ENCODE assay signal across 20 mouse cellular contexts in the genomic region with DNA sequence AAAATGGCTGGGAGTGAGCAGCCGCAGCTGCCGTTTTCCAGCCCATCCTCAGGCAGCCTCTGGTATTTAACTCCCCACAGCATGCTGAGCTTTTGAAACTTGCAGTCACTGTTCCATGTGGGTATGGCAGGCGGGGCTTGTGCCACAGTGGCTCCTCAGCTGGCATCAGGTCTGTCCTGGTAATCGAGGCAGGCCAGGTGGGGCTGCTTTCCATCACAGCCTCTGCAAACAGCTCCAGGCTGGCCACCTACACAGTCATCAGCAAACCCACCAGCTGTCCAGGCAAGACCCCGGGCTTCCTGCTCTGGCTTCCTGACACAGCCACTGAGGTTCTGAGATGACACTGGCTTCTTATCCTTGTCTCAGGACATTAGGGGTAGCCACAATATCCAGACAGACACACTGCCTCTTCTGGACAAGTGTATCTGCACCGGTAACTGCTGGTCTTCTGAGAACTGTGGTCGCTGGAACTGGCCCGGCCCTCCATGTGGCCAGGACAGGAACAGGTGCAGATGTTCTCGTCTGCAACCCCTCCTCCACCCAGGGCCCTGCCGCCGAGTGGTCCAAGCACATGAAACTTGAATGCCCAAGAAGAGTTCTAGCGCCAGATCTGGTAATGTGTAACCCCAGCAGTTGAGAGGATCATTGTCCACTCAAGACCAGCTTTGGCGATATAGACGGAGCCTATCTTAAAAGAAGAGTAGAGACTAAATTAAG. TPM values are rescaled to one million over a fixed set of nuclear protein-coding genes. Genes with fewer than 3 reads are reported as not detected.
A peak's percentile ranks its signal among the peaks of the same experiment; 100 is the strongest.
DNase-seq lines count a peak whose midpoint lies in the region; ATAC-seq and TF ChIP-seq lines count a peak whose summit lies in the region.
"Had no signal": no experiment of that assay in that cellular context is flagged by ENCODE, and none has a peak within 500 bp of the region (broad histone marks: within the 10 kb centered on the region; RNA-seq: fewer than 3 reads in every experiment).

No protein-coding gene starts in this region.

- no peak for TF ChIP-seq CTCF in intestine, postnatal 0 days (IDR thresholded peaks at IDR 0.05; ENCODE audit: low read depth)
- TF ChIP-seq CTCF in stomach, postnatal 0 days (IDR thresholded peaks at IDR 0.05; ENCODE audit: low read depth): 0 out of 2 replicates have a peak, but pooled peaks have one; percentile 2

- H3K27me3 ChIP-seq in intestine, embryonic 14.5 days (replicated peaks; ENCODE audit: control insufficient read depth, insufficient read depth, low read length): no peaks in the 10 kb centered on the region
- H3K27me3 ChIP-seq in intestine, postnatal 0 days (replicated peaks; ENCODE audit: control insufficient read depth, insufficient read depth, low read length): no peaks in the 10 kb centered on the region
- H3K27me3 ChIP-seq in megakaryocyte, embryonic 14.5 days (replicated peaks): peaks cover 11% of the 10 kb centered on the region
- H3K27me3 ChIP-seq in limb, embryonic 10.5 days (ENCODE audit: low read depth, poor library complexity, severe bottlenecking): peaks cover 16% of the 10 kb centered on the region; the same call in 1 of the 2 replicates
- no peaks in the 10 kb centered on the region for H3K27me3 ChIP-seq in stomach, postnatal 0 days (ENCODE audit: control insufficient read depth, insufficient read depth, low read length)
- H3K27me3 ChIP-seq: neural tube, embryonic 12.5 days had no signal

- no peaks in the 10 kb centered on the region for H3K9me3 ChIP-seq in intestine, embryonic 14.5 days (ENCODE audit: control insufficient read depth, low read length)
- H3K9me3 ChIP-seq in intestine, postnatal 0 days (ENCODE audit: control insufficient read depth): no peaks in the 10 kb centered on the region
- H3K9me3 ChIP-seq in megakaryocyte, embryonic 14.5 days: no peaks in the 10 kb centered on the region
- H3K9me3 ChIP-seq in limb, embryonic 10.5 days (replicated peaks): no peaks in the 10 kb centered on the region
- no peaks in the 10 kb centered on the region for H3K9me3 ChIP-seq in stomach, postnatal 0 days (ENCODE audit: control insufficient read depth, low read length)
- H3K9me3 ChIP-seq: forebrain, embryonic 13.5 days; neural tube, embryonic 12.5 days had no signal

- no peak for TF ChIP-seq EP300 in stomach, postnatal 0 days (optimal IDR thresholded peaks at IDR 0.05)

- WGBS in intestine, embryonic 14.5 days: 62% methylated on average over 14 of the region's 14 CpGs
- WGBS in intestine, postnatal 0 days: 71% methylated on average over 14 of the region's 14 CpGs
- 83% methylated on average over 14 of the region's 14 CpGs for WGBS in limb, embryonic 10.5 days
- WGBS in stomach, postnatal 0 days: 55% methylated on average over 14 of the region's 14 CpGs

- no peak for ATAC-seq in intestine, embryonic 14.5 days (replicated peaks; ENCODE audit: low FRiP score, low TSS enrichment, low read depth)
- ATAC-seq in intestine, postnatal 0 days: no peak
- no peak for ATAC-seq in megakaryocyte, adult 5-6 weeks (ENCODE audit: poor library complexity, severe bottlenecking)
- no peak for ATAC-seq in stomach, postnatal 0 days (ENCODE audit: low FRiP score, low TSS enrichment)
- ATAC-seq: CD4-positive, CD25-positive, alpha-beta regulatory T cell, adult 4 months; forebrain, embryonic 13.5 days; hindbrain, postnatal 0 days; midbrain, embryonic 16.5 days had no signal

- H3K4me2 ChIP-seq in intestine, embryonic 14.5 days (ENCODE audit: low read length): no peak overlapping the region
- H3K4me2 ChIP-seq in intestine, postnatal 0 days (replicated peaks; ENCODE audit: low read depth): no peak overlapping the region
- no peak overlapping the region for H3K4me2 ChIP-seq in stomach, postnatal 0 days (replicated peaks; ENCODE audit: low read depth)
- H3K4me2 ChIP-seq: forebrain, embryonic 13.5 days; neural tube, embryonic 12.5 days had no signal

- no peak for DNase-seq in intestine, embryonic 14.5 days (ENCODE audit: low spot score)
- no peak for DNase-seq in limb, embryonic 10.5 days (ENCODE audit: low spot score)
- DNase-seq in stomach, postnatal 0 days (ENCODE audit: low spot score): no peak
- DNase-seq in spleen, adult 12 weeks (ENCODE audit: low spot score): no peak
- DNase-seq in natural killer cell, adult 2 months (ENCODE audit: low spot score in 2 of 2): no peak
- DNase-seq: adrenal gland, postnatal 10 days; cerebellum, postnatal 10 days; heart, postnatal 14 days; kidney, postnatal 10 days; left cerebral cortex, postnatal 4 days; right cerebral cortex, postnatal 25 days had no signal

- no peaks in the 10 kb centered on the region for H3K36me3 ChIP-seq in intestine, embryonic 14.5 days (ENCODE audit: control insufficient read depth, insufficient read depth, low read length)
- H3K36me3 ChIP-seq in intestine, postnatal 0 days (ENCODE audit: control insufficient read depth, insufficient read depth): no peaks in the 10 kb centered on the region
- no peaks in the 10 kb centered on the region for H3K36me3 ChIP-seq in megakaryocyte, embryonic 14.5 days (replicated peaks; ENCODE audit: low read length)
- no peaks in the 10 kb centered on the region for H3K36me3 ChIP-seq in limb, embryonic 10.5 days
- H3K36me3 ChIP-seq in stomach, postnatal 0 days (ENCODE audit: control insufficient read depth, insufficient read depth, low read length): no peaks in the 10 kb centered on the region
- H3K36me3 ChIP-seq: neural tube, embryonic 12.5 days had no signal

- no peak overlapping the region for H3K9ac ChIP-seq in intestine, embryonic 14.5 days (ENCODE audit: low read length)
- H3K9ac ChIP-seq in intestine, postnatal 0 days (ENCODE audit: low read depth, low read length): no peak overlapping the region
- no peak overlapping the region for H3K9ac ChIP-seq in stomach, postnatal 0 days (ENCODE audit: low read length)
- H3K9ac ChIP-seq: forebrain, embryonic 13.5 days; neural tube, embryonic 12.5 days had no signal

- H3K27ac ChIP-seq in intestine, embryonic 14.5 days (ENCODE audit: low read depth): peak overlapping the region; percentile 17
- no peak overlapping the region for H3K27ac ChIP-seq in intestine, postnatal 0 days (ENCODE audit: low read depth, low read length)
- 0 out of 2 replicates have a peak overlapping the region, but pooled peaks have one; percentile 89 for H3K27ac ChIP-seq in limb, embryonic 10.5 days
- H3K27ac ChIP-seq in stomach, postnatal 0 days (replicated peaks): 0 out of 2 replicates have a peak overlapping the region, but pooled peaks have one; percentile 35
- H3K27ac ChIP-seq: forebrain, embryonic 13.5 days; hindbrain, postnatal 0 days; macrophage; neural tube, embryonic 12.5 days had no signal

- H3K4me3 ChIP-seq in intestine, embryonic 14.5 days (ENCODE audit: low read depth, low read length): no peak overlapping the region
- H3K4me3 ChIP-seq in intestine, postnatal 0 days (ENCODE audit: low read depth, low read length): no peak overlapping the region
- peak overlapping the region; percentile 44 for H3K4me3 ChIP-seq in megakaryocyte, embryonic 14.5 days (replicated peaks)
- no peak overlapping the region for H3K4me3 ChIP-seq in limb, embryonic 10.5 days
- H3K4me3 ChIP-seq in stomach, postnatal 0 days (ENCODE audit: low read depth, low read length): no peak overlapping the region
- H3K4me3 ChIP-seq: forebrain, embryonic 13.5 days; neural tube, embryonic 12.5 days had no signal

- peaks cover 43% of the 10 kb centered on the region for H3K4me1 ChIP-seq in intestine, embryonic 14.5 days (replicated peaks; ENCODE audit: control insufficient read depth, insufficient read depth, low read length)
- H3K4me1 ChIP-seq in intestine, postnatal 0 days (replicated peaks; ENCODE audit: control insufficient read depth, insufficient read depth, low read length): peaks cover 13% of the 10 kb centered on the region
- H3K4me1 ChIP-seq in megakaryocyte, embryonic 14.5 days: peaks cover 83% of the 10 kb centered on the region
- H3K4me1 ChIP-seq in limb, embryonic 10.5 days: peaks cover 61% of the 10 kb centered on the region
- peaks cover 24% of the 10 kb centered on the region for H3K4me1 ChIP-seq in stomach, postnatal 0 days (replicated peaks; ENCODE audit: control insufficient read depth, insufficient read depth)

RNA-seq across cellular contexts. Expression of a gene that starts 59.9 kb away (rescaled TPM):
- polyA plus RNA-seq in intestine, embryonic 14.5 days (2014; fragmentation: Nextera tagmentation; extraction: Ambion mirVana): 3.8 and 5.5 TPM in 2 replicates
- 1.8 and 2.2 TPM in 2 replicates for polyA plus RNA-seq in intestine, postnatal 0 days (2015; fragmentation: Nextera tagmentation; extraction: Ambion mirVana)
- polyA plus RNA-seq in megakaryocyte, embryonic 14.5 days (2012; ENCODE audit: insufficient read depth, low replicate concordance): 4.3 and 6.3 TPM in 2 replicates
- 0.71 TPM in 1 of 2 replicates, not detected in the other for total RNA-seq in megakaryocyte, adult 5-6 weeks (2015)
- total RNA-seq in megakaryocyte, adult 5-6 weeks (2017): 0.95 and 1.1 TPM in 2 replicates
- 3.5 and 6.5 TPM in 2 replicates for polyA plus RNA-seq in limb, embryonic 10.5 days (2016; fragmentation: Nextera tagmentation; extraction: Ambion mirVana)
- 3.2 and 3.6 TPM in 2 replicates for polyA plus RNA-seq in stomach, postnatal 0 days (2015; fragmentation: Nextera tagmentation; extraction: Ambion mirVana)
